Mouse (Mus musculus) heart, embryonic 15.5 days (tissue): ENCODE measurements around the gene Erbb2. TPM values are rescaled to one million over a fixed set of nuclear protein-coding genes. Genes with fewer than 3 reads are reported as not detected.
A peak's percentile ranks its signal among the peaks of the same experiment; 100 is the strongest.

ENCODE experiments used
- ATAC-seq: fragments of 200-750 bp; cut with Nextera tagmentation; replicated peaks from 2 replicates; pipeline ENCODE4 v1.8.0; 2017; ENCODE audit warnings: low read depth, moderate TSS enrichment; ENCODE audit not compliant: insufficient number of reproducible peaks, insufficient read depth, low FRiP score
- H3K27ac ChIP-seq: fragments of 300-500 bp; sonication (generic); 2 replicates; pipeline ENCODE4 v1.5.1; 2015; ENCODE audit warnings: mild to moderate bottlenecking, inconsistent platforms
- H3K27me3 ChIP-seq: fragments of 300-500 bp; sonication (generic); 2 replicates; pipeline ENCODE4 v1.6.1; 2015; ENCODE audit warnings: inconsistent platforms
- H3K36me3 ChIP-seq: fragments of 300-500 bp; sonication (generic); 2 replicates; pipeline ENCODE4 v1.6.1; 2015; ENCODE audit warnings: mild to moderate bottlenecking, inconsistent platforms
- H3K4me1 ChIP-seq: fragments of 300-500 bp; sonication (generic); replicated peaks from 2 replicates; pipeline ENCODE4 v1.6.1; 2015; ENCODE audit warnings: inconsistent platforms
- H3K4me2 ChIP-seq: fragments of 300-500 bp; sonication (generic); 2 replicates; pipeline ENCODE4 v1.6.1; 2015; ENCODE audit warnings: inconsistent platforms, mild to moderate bottlenecking, moderate library complexity
- H3K4me3 ChIP-seq: fragments of 300-500 bp; sonication (generic); 2 replicates; pipeline ENCODE4 v1.5.1; 2015; ENCODE audit warnings: mild to moderate bottlenecking, inconsistent platforms
- H3K9ac ChIP-seq: fragments of 300-500 bp; sonication (generic); 2 replicates; pipeline ENCODE4 v1.6.1; 2015; ENCODE audit warnings: mild to moderate bottlenecking, inconsistent platforms
- H3K9me3 ChIP-seq: fragments of 300-500 bp; sonication (generic); replicated peaks from 2 replicates; pipeline ENCODE4 v1.6.1; 2016; ENCODE audit warnings: inconsistent platforms
- WGBS: fragments of 180-500 bp; shearing (Covaris S2); methylation state at CpG from one replicate; pipeline ENCODE4 v1.1.7; 2015; ENCODE audit warnings: mixed read lengths; 5-methylcytosine and 5-hydroxymethylcytosine counted together
- polyA plus RNA-seq: library from polyadenylated mRNA; unstranded; fragments of >200 nt; fragmentation: Nextera tagmentation; extraction: Ambion mirVana; gene quantifications from 2 replicates; pipeline ENCODE4 v1.2.1, GENCODE M21; 2015

Gene Erbb2
- polyA plus RNA-seq, 1 experiment from 2014 or later = 36.1 TPM

DNA sequence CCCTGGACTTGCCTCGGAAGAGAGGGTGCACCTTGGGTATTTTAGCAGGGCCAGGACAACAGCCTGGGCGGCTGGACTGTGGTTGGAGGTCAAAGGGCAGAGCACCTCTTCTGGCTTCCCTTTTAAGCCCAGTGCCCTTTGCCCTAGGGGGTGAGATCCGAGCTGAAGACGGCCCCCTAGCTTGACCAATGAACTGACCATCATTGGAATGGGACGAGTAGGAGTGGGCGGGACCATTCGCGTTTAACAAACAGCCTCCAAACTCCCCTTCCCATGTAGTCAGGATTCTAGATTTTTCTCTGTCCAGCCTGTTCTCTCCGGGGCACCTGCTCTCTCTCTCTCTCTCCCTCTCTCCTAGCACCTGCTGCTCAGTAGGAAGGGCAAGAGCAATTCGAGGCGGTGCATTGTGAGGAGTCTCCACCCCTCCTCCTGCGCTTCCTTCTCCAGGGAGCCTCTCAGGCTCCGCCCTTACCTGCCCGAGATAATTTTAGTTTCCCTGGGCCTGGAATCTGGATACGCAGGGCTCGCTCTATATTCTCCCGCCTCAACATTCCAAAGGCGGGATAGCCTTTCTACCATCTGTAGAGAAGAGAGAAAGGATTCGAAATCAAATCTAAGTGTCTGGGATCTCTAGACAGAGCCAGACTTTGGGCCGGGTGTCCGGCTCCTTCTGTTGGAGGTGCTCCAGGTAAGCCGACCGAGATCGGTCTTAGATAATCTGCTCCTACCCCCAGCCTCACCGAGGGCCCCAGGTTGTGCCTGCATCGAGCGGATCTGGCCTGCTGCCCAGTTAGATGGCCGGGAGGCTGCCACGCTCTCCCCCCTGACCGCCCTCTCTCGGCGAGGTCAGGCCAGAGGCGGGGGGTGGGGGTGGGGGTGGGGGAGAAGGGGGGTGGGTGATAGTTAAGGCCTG lies 34.5 kb downstream of the Erbb2 start:
- Histone ChIP-seq H3K9ac (no peak overlapping the region), H3K4me1 (peaks cover 22% of the 10 kb centered on the region), H3K4me3 (peak overlapping the region; percentile 36), H3K27ac (peak overlapping the region; percentile 36; the same call in 1 of the 2 replicates), H3K9me3 (no peaks in the 10 kb centered on the region), H3K4me2 (peak overlapping the region; percentile 57), H3K27me3 (peaks cover 7% of the 10 kb centered on the region; the same call in 1 of the 2 replicates), H3K36me3 (no peaks in the 10 kb centered on the region)
- WGBS = 3% methylated on average over 33 of the region's 33 CpGs
- no peak for ATAC-seq

- peak overlapping the region; percentile 36 for H3K4me3 ChIP-seq
- H3K4me2 ChIP-seq = peak overlapping the region; percentile 57
- no peaks in the 10 kb centered on the region for H3K9me3 ChIP-seq
- ATAC-seq = no peak
- peak overlapping the region; percentile 36; the same call in 1 of the 2 replicates for H3K27ac ChIP-seq
- WGBS = 16% methylated on average over 7 of the region's 7 CpGs
- H3K4me1 ChIP-seq = peaks cover 22% of the 10 kb centered on the region
- H3K27me3 ChIP-seq = peaks cover 7% of the 10 kb centered on the region; the same call in 1 of the 2 replicates
- H3K9ac ChIP-seq = 0 out of 2 replicates have a peak overlapping the region, but pooled peaks have one; percentile 26
- H3K36me3 ChIP-seq = no peaks in the 10 kb centered on the region
These were observed 35.2 kb downstream of the Erbb2 start for GRCm38 (mm10) chr11:98447475-98447834.

GRCm38 (mm10) chr11:98448191-98448790 lies 36.0 kb downstream of the Erbb2 start:
- Histone ChIP-seq H3K27ac (no peak overlapping the region), H3K36me3 (no peaks in the 10 kb centered on the region), H3K27me3 (peaks cover 7% of the 10 kb centered on the region; the same call in 1 of the 2 replicates), H3K4me2 (peak overlapping the region; percentile 57; the same call in 1 of the 2 replicates), H3K9ac (no peak overlapping the region), H3K4me1 (peaks cover 22% of the 10 kb centered on the region), H3K9me3 (no peaks in the 10 kb centered on the region), H3K4me3 (peak overlapping the region; percentile 36; the same call in 1 of the 2 replicates)
- ATAC-seq = no peak
- WGBS = 53% methylated on average over 13 of the region's 13 CpGs

GRCm38 (mm10) chr11:98449419-98449818 lies 37.1 kb downstream of the Erbb2 start:
- no peaks in the 10 kb centered on the region for H3K36me3 ChIP-seq
- WGBS = 76% methylated on average over 3 of the region's 3 CpGs
- no peak overlapping the region for H3K4me2 ChIP-seq
- no peaks in the 10 kb centered on the region for H3K9me3 ChIP-seq
- H3K4me1 ChIP-seq = peaks cover 22% of the 10 kb centered on the region
- H3K9ac ChIP-seq = no peak overlapping the region
- H3K27ac ChIP-seq = no peak overlapping the region
- peaks cover 7% of the 10 kb centered on the region; the same call in 1 of the 2 replicates for H3K27me3 ChIP-seq
- no peak for ATAC-seq
- no peak overlapping the region for H3K4me3 ChIP-seq

GRCm38 (mm10) chr11:98449921-98450771 lies 37.9 kb downstream of the Erbb2 start:
- 71% methylated on average over 20 of the region's 20 CpGs for WGBS
- peaks cover 7% of the 10 kb centered on the region; the same call in 1 of the 2 replicates for H3K27me3 ChIP-seq

DNA sequence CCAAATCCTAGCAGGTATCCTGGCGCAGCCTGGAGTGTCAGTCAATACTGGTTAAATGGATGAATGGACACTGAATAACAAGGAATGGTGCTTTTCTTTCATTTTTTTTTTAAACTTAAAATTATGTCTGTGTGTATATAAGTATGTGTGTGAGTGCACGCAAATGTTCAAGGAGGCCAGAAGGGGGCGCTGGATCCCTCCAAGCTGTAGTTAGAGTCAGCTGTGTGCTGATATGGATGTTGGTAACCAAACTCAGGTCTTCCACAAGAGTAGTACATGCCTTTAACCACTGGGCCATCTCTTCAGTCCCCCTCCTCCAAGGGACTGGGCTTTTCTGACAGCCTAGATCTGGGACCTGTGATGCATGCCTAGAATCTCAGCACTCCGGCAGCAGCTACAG lies 43.2 kb downstream of the Erbb2 start:
- 78% methylated on average over 4 of the region's 4 CpGs for WGBS
- H3K36me3 ChIP-seq = no peaks in the 10 kb centered on the region
- no peak for ATAC-seq

More at GRCm38 (mm10) chr11:98449921-98450771, 37.9 kb downstream of the Erbb2 start:
- Histone ChIP-seq H3K36me3 (no peaks in the 10 kb centered on the region), H3K4me2 (no peak overlapping the region), H3K9ac (no peak overlapping the region), H3K4me1 (peaks cover 22% of the 10 kb centered on the region), H3K9me3 (no peaks in the 10 kb centered on the region), H3K4me3 (no peak overlapping the region), H3K27ac (no peak overlapping the region)
- no peak for ATAC-seq

DNA sequence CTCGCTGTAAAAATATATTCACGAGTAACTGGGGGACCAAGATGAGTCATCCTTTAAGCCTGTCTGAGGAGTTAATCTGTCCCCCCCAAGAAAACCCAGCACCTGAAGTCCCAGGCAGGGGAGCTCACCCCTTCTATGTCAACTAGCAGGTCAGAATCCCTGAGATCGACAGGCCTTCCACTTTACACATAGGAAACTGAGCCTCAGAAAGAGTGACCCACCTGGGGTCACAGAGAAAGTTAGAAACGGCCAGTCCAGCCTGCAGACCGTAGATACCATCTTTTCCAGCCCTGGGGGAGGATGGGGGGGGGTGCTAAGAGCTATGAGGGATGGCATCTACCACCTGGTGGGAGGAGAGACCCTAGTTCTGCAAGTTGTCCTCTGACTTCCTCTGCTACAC lies 44.3 kb downstream of the Erbb2 start:
- H3K4me2 ChIP-seq = no peak overlapping the region; the same call in 1 of the 2 replicates
- H3K36me3 ChIP-seq = no peaks in the 10 kb centered on the region
- peaks cover 14% of the 10 kb centered on the region for H3K4me1 ChIP-seq
- no peak overlapping the region for H3K4me3 ChIP-seq
- ATAC-seq = no peak
- H3K27me3 ChIP-seq = peaks cover 33% of the 10 kb centered on the region
- no peak overlapping the region for H3K9ac ChIP-seq
- no peak overlapping the region for H3K27ac ChIP-seq
- WGBS = 67% methylated on average over 5 of the region's 5 CpGs
- no peaks in the 10 kb centered on the region for H3K9me3 ChIP-seq

More for the DNA sequence above, 43.2 kb downstream of the Erbb2 start:
- Histone ChIP-seq H3K27ac (no peak overlapping the region), H3K4me3 (no peak overlapping the region), H3K27me3 (peaks cover 28% of the 10 kb centered on the region), H3K4me2 (no peak overlapping the region), H3K9me3 (no peaks in the 10 kb centered on the region), H3K9ac (no peak overlapping the region), H3K4me1 (peaks cover 15% of the 10 kb centered on the region)

GRCm38 (mm10) chr11:98456945-98457344 lies 44.7 kb downstream of the Erbb2 start:
- ATAC-seq = no peak
- Histone ChIP-seq H3K4me2 (peak overlapping the region; percentile 98), H3K4me3 (peak overlapping the region; percentile 71), H3K4me1 (peaks cover 14% of the 10 kb centered on the region), H3K9me3 (no peaks in the 10 kb centered on the region), H3K36me3 (no peaks in the 10 kb centered on the region), H3K27me3 (peaks cover 35% of the 10 kb centered on the region), H3K9ac (peak overlapping the region; percentile 72), H3K27ac (peak overlapping the region; percentile 62)
- WGBS = 22% methylated on average over 9 of the region's 9 CpGs

- Histone ChIP-seq H3K9ac (peak overlapping the region; percentile 72), H3K9me3 (no peaks in the 10 kb centered on the region), H3K4me2 (peak overlapping the region; percentile 98), H3K4me1 (peaks cover 14% of the 10 kb centered on the region), H3K27me3 (peaks cover 39% of the 10 kb centered on the region), H3K36me3 (no peaks in the 10 kb centered on the region), H3K4me3 (peak overlapping the region; percentile 71), H3K27ac (peak overlapping the region; percentile 62)
- peak; percentile 69 for ATAC-seq
- WGBS = under 1% methylated on average over 52 of the region's 64 CpGs
These were observed 45.3 kb downstream of the Erbb2 start for GRCm38 (mm10) chr11:98457367-98458120.
